Mouse (Mus musculus) kidney, embryonic 14.5 days (tissue): Measurements from ENCODE around the gene Gbp7. TPM values are rescaled to one million over a fixed set of nuclear protein-coding genes. Genes with fewer than 3 reads are reported as not detected.

ENCODE experiments used
- ATAC-seq: fragments of 200-750 bp; cut with Nextera tagmentation; 2 replicates; pipeline ENCODE4 v1.8.0; 2017; ENCODE audit warnings: moderate number of reproducible peaks, mild to moderate bottlenecking, moderate TSS enrichment, moderate library complexity; ENCODE audit not compliant: low FRiP score, low TSS enrichment
- H3K27ac ChIP-seq: fragments of 300-500 bp; sonication (generic); 2 replicates; pipeline ENCODE4 v1.5.1; 2014; ENCODE audit warnings: low read depth, mild to moderate bottlenecking, low read length, moderate library complexity, mixed read lengths
- H3K27me3 ChIP-seq: fragments of 300-500 bp; sonication (generic); 2 replicates; pipeline ENCODE4 v1.6.1; 2014; ENCODE audit warnings: mild to moderate bottlenecking, low read length; ENCODE audit not compliant: control insufficient read depth, insufficient read depth
- H3K36me3 ChIP-seq: fragments of 300-500 bp; sonication (generic); 2 replicates; pipeline ENCODE4 v1.6.1; 2014; ENCODE audit warnings: low read length, mixed read lengths; ENCODE audit not compliant: control insufficient read depth, insufficient read depth
- H3K4me1 ChIP-seq: fragments of 300-500 bp; sonication (generic); 2 replicates; pipeline ENCODE4 v1.6.1; 2014; ENCODE audit warnings: low read length, mixed read lengths; ENCODE audit not compliant: control insufficient read depth, insufficient read depth
- H3K4me2 ChIP-seq: fragments of 300-500 bp; sonication (generic); replicated peaks from 2 replicates; pipeline ENCODE4 v1.6.1; 2014; ENCODE audit warnings: low read depth, mild to moderate bottlenecking, low read length
- H3K4me3 ChIP-seq: fragments of 300-500 bp; sonication (generic); 2 replicates; pipeline ENCODE4 v1.5.1; 2014; ENCODE audit warnings: mild to moderate bottlenecking, low read length
- H3K9ac ChIP-seq: fragments of 300-500 bp; sonication (generic); 2 replicates; pipeline ENCODE4 v1.6.1; 2014; ENCODE audit warnings: low read depth, mild to moderate bottlenecking, low read length, moderate library complexity
- H3K9me3 ChIP-seq: fragments of 300-500 bp; sonication (generic); 2 replicates; pipeline ENCODE4 v1.6.1; 2016; ENCODE audit warnings: low read length; ENCODE audit not compliant: control insufficient read depth
- WGBS: fragments of 180-500 bp; shearing (Covaris S2); extraction: QIAGEN DNeasy Blood & Tissue Kit; methylation state at CpG from one replicate; pipeline ENCODE4 v1.1.7; 2014; 5-methylcytosine and 5-hydroxymethylcytosine counted together
- polyA plus RNA-seq: library from polyadenylated mRNA; unstranded; fragments of >200 nt; fragmentation: Nextera tagmentation; extraction: Ambion mirVana; gene quantifications from 2 replicates; pipeline ENCODE4 v1.2.1, GENCODE M21; 2014

The Gbp7 gene
- 1.1 and 2.5 TPM in 2 replicates for polyA plus RNA-seq

- Histone ChIP-seq H3K4me2 (peak within 1 kb of the TSS; percentile 96), H3K9ac (peak within 1 kb of the TSS; percentile 55), H3K36me3 (no peaks in the 10 kb centered on the region)
Measured at GRCm38 (mm10) chr3:142530087-142530953, at the start of gene Gbp7. Gene Gbp7, plus strand, starts transcription at chr3:142530342.

DNA sequence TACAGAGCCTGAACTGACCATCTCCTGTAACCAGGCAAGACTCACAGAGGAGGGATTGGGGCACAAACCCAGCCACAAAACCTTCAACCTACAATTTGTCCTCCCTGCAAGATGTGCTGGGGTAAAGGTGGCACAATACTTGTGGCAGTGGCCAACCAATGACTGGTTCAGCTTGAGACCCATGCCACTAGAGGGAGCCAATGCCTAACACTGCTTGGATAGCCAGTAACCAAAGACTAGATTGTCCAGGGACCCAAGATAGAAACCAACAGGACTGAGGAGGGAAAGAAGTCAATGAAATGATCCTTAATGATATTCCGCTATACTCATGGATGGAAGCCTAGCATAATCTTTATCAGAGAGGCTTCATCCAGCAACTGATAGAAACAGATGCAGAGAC, 39.7 kb upstream of the Gbp7 start:
- 77% methylated on average over 1 of the region's 1 CpGs for WGBS
- Histone ChIP-seq H3K9me3 (no peaks in the 10 kb centered on the region), H3K27me3 (no peaks in the 10 kb centered on the region), H3K36me3 (no peaks in the 10 kb centered on the region), H3K27ac (no peak overlapping the region), H3K4me3 (no peak overlapping the region), H3K4me2 (no peak overlapping the region), H3K9ac (no peak overlapping the region), H3K4me1 (no peaks in the 10 kb centered on the region)
- peak; percentile 72; the same call in 1 of the 2 replicates for ATAC-seq

More at GRCm38 (mm10) chr3:142530087-142530953, at the start of gene Gbp7:
- under 1% methylated on average over 30 of the region's 30 CpGs for WGBS
- Histone ChIP-seq H3K4me1 (no peaks in the 10 kb centered on the region), H3K27ac (no peak within 1 kb of the TSS), H3K27me3 (peaks cover 3% of the 10 kb centered on the region; the same call in 1 of the 2 replicates), H3K9me3 (no peaks in the 10 kb centered on the region), H3K4me3 (peak within 1 kb of the TSS; percentile 62)
- peak; percentile 94 for ATAC-seq

DNA sequence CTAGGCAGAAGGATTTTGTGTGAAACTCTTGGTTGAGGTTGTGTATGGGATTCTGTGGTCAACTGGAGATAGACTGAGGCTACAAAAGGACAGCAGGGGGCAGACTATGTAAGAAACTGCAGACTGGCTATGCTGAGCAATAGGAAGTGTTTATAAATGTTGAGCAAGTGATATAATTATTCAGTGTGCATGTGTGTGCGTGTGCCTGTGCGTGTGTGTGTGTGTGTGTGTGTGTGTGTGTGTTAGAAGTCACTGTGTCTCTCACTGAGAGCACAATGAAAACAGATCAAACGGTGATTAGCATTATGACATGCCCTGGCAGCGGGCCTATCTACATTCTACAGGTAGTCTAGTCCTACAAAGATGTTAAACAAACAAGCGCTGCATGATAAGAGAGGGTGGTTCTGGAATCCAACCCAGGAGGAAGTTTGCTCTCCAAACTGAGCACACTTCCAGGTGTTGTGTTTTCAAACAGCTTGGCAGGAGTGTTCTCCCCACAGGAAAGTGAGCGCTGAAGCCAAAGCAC, 36.5 kb upstream of the Gbp7 start, which contains the start of gene Gbp5:
TSS of gene Gbp5 (plus strand) at position 443 of the 526 bp plus-strand sequence.
- Histone ChIP-seq H3K4me3 (no peak within 1 kb of the TSS), H3K36me3 (no peaks in the 10 kb centered on the region), H3K9ac (no peak within 1 kb of the TSS), H3K27me3 (no peaks in the 10 kb centered on the region), H3K27ac (no peak within 1 kb of the TSS), H3K4me1 (no peaks in the 10 kb centered on the region), H3K9me3 (no peaks in the 10 kb centered on the region), H3K4me2 (no peak within 1 kb of the TSS)
- ATAC-seq = peak; percentile 62; the same call in 1 of the 2 replicates
- WGBS = 72% methylated on average over 6 of the region's 6 CpGs

DNA sequence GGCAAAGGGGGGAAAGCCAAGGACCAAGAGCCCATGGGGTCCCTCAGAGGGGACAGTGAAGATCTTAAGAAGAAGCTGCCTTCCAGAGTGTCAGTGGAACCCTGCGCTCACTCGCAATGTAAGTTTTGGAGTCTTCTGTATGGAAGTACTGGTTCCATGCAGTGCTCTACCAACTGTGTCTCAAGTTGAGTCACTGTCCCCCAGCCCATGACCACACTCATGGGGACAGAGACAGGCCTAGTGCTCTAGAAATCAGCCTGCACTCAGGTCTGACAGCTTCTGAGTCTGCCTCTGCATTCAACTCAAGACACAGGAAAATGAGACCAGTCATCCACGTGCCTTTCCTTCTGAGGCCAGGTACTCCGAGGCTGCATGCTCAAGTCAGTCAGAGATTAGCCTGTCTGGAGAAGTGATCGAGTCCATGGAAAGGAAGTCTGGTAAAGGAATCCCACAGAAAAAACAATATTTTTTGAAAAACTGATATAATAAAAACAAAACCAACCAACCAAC, 34.9 kb upstream of the Gbp7 start:
- Histone ChIP-seq H3K4me3 (no peak overlapping the region), H3K27me3 (no peaks in the 10 kb centered on the region), H3K4me2 (no peak overlapping the region), H3K9me3 (no peaks in the 10 kb centered on the region), H3K4me1 (no peaks in the 10 kb centered on the region), H3K36me3 (no peaks in the 10 kb centered on the region), H3K27ac (no peak overlapping the region), H3K9ac (no peak overlapping the region)
- WGBS = 92% methylated on average over 5 of the region's 5 CpGs
- ATAC-seq = no peak

GRCm38 (mm10) chr3:142496113-142497101, 33.7 kb upstream of the Gbp7 start:
- H3K4me3 ChIP-seq = no peak overlapping the region
- no peak overlapping the region for H3K27ac ChIP-seq
- no peak overlapping the region for H3K9ac ChIP-seq
- H3K27me3 ChIP-seq = no peaks in the 10 kb centered on the region
- no peaks in the 10 kb centered on the region for H3K4me1 ChIP-seq
- H3K9me3 ChIP-seq = no peaks in the 10 kb centered on the region
- no peaks in the 10 kb centered on the region for H3K36me3 ChIP-seq
- ATAC-seq = no peak
- H3K4me2 ChIP-seq = peak overlapping the region; percentile 21
- WGBS = 51% methylated on average over 14 of the region's 14 CpGs

DNA sequence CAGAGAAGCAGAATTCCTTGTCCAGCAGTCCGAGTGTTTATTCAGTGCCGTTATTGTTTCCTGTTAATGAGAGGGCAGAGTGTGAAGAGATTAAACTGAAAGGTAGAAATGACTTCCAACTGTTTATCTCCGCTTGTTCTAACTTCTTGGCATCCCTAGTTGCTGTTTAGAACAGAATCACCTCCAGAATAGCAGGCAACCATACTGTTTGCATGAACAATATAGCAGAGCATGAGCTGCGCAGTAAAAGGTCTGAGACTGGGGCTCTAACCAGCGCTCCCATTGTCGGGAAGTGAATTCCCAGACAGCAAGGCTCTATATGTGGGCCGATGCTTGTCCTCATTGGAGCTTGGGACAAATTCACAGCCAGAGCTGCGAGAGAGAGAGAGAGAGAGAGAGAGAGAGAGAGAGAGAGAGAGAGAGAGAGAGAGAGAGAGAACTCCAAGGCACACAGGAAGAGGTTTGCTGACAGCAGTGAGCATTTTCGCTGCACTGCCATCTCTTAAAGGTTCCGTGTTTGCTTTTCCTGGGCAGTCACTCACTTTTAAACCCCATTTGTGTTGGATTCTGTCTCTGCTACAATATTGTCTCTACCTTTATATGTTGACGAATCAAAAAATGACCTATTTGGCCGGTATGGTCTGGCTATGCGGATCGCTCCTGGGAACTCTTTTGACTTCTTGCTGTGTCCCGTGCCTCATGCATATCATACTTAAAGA, 32.9 kb upstream of the Gbp7 start:
- Histone ChIP-seq H3K27me3 (no peaks in the 10 kb centered on the region), H3K27ac (no peak overlapping the region), H3K4me1 (no peaks in the 10 kb centered on the region), H3K9ac (no peak overlapping the region), H3K9me3 (no peaks in the 10 kb centered on the region), H3K4me2 (peak overlapping the region; percentile 21), H3K4me3 (no peak overlapping the region), H3K36me3 (no peaks in the 10 kb centered on the region)
- WGBS = 65% methylated on average over 15 of the region's 15 CpGs
- ATAC-seq = no peak

GRCm38 (mm10) chr3:142498941-142499340, 31.2 kb upstream of the Gbp7 start:
- Histone ChIP-seq H3K27me3 (no peaks in the 10 kb centered on the region), H3K4me1 (no peaks in the 10 kb centered on the region), H3K27ac (no peak overlapping the region), H3K9ac (no peak overlapping the region), H3K36me3 (no peaks in the 10 kb centered on the region), H3K4me3 (no peak overlapping the region), H3K4me2 (no peak overlapping the region), H3K9me3 (no peaks in the 10 kb centered on the region)
- 87% methylated on average over 5 of the region's 5 CpGs for WGBS
- ATAC-seq = no peak

DNA sequence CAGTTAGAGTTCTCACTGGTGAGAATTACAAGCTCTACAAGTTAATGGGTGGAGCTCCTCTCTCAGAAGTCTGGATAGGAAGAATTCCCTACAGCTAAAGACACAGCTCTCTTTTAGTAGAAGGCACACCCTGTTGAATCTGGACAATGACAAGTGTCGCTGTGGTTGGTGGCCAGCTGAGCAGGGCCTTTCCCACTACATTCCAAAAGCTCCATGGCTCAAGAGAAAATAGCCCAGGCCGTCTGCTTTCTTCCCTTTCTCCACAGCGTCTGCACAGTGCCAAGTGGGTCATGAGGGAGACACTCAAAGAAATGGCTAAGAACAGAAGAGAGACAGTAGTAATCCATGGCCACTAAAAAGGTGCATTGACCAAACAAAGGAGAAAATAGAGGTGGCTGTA, 2.0 kb upstream of the Gbp7 start:
- Histone ChIP-seq H3K4me2 (no peak overlapping the region), H3K36me3 (no peaks in the 10 kb centered on the region), H3K27ac (no peak overlapping the region), H3K9ac (no peak overlapping the region), H3K27me3 (no peaks in the 10 kb centered on the region; the same call in 1 of the 2 replicates), H3K4me3 (no peak overlapping the region), H3K9me3 (no peaks in the 10 kb centered on the region), H3K4me1 (no peaks in the 10 kb centered on the region)
- WGBS = 92% methylated on average over 3 of the region's 3 CpGs
- ATAC-seq = no peak
